Mouse (Mus musculus): ENCODE data around the gene Gm128. TPM values are rescaled to one million over a fixed set of nuclear protein-coding genes. Genes with fewer than 3 reads are reported as not detected.

Gene Gm128
- polyA plus RNA-seq, 1 experiment from 2014 or later = 0.21 TPM

DNA sequence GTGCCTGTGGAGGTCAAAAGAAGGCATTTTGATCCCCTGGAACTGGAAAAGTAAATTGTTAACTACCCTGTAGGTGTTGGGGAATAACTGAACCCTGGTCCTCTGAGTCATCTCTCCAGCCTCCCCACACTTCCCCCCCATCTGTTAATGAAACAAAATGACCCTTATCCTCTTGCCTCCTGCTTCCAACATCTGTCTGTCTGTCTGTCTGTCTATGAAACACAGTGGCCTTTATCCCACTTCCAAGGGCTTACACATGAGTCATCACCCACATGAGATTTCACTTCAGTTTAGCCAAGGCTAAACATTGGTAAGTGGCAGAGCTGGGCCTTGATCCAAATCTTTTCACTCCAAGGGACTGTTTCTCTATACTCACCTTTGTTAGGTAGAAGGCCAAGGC, 26.5 kb upstream of the Gm128 start:
- Histone ChIP-seq H3K27me3 (ENCODE audit: control insufficient read depth, insufficient read depth, low read length) (no peaks in the 10 kb centered on the region), H3K9me3 (ENCODE audit: control insufficient read depth, low read length) (no peaks in the 10 kb centered on the region), H3K4me2 (replicated peaks; ENCODE audit: low read depth) (no peak overlapping the region), H3K4me3 (ENCODE audit: low read depth, low read length) (no peak overlapping the region), H3K4me1 (replicated peaks; ENCODE audit: control insufficient read depth, insufficient read depth) (no peaks in the 10 kb centered on the region), H3K9ac (ENCODE audit: low read length) (no peak overlapping the region), H3K27ac (replicated peaks) (no peak overlapping the region; the same call in 1 of the 2 replicates), H3K36me3 (ENCODE audit: control insufficient read depth, insufficient read depth, low read length) (no peaks in the 10 kb centered on the region; the same call in 1 of the 2 replicates)
- no peak for TF ChIP-seq EP300 (optimal IDR thresholded peaks at IDR 0.05)
- TF ChIP-seq CTCF (IDR thresholded peaks at IDR 0.05; ENCODE audit: low read depth) = no peak
- DNase-seq (ENCODE audit: low spot score) = no peak
- ATAC-seq (ENCODE audit: low FRiP score, low TSS enrichment) = no peak

DNA sequence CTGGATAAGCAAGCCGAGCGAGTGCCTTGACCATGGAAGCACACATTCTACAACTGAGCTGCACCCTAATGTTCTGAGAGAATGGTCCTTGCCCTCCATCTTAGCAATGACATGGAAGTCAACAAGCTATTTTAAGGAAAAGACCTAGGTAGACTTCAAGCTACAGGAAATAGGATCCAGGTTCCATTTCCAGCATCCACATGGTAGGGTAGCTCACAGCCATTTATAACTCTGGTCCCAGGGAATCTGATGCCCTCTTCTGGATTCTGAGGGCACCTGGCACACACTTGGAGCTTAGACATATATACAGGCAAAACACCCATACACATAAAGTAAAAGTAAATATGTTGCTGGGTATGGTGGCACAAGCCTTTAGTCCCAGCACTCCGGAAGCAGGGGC, 24.7 kb upstream of the Gm128 start:
- Histone ChIP-seq H3K36me3 (ENCODE audit: control insufficient read depth, insufficient read depth, low read length) (no peaks in the 10 kb centered on the region; the same call in 1 of the 2 replicates), H3K27ac (replicated peaks) (no peak overlapping the region), H3K27me3 (ENCODE audit: control insufficient read depth, insufficient read depth, low read length) (no peaks in the 10 kb centered on the region), H3K9me3 (ENCODE audit: control insufficient read depth, low read length) (no peaks in the 10 kb centered on the region), H3K4me2 (replicated peaks; ENCODE audit: low read depth) (no peak overlapping the region), H3K9ac (ENCODE audit: low read length) (no peak overlapping the region), H3K4me1 (replicated peaks; ENCODE audit: control insufficient read depth, insufficient read depth) (no peaks in the 10 kb centered on the region), H3K4me3 (ENCODE audit: low read depth, low read length) (no peak overlapping the region)
- no peak for TF ChIP-seq EP300 (optimal IDR thresholded peaks at IDR 0.05)
- TF ChIP-seq CTCF (IDR thresholded peaks at IDR 0.05; ENCODE audit: low read depth) = peak; percentile 17; the same call in 1 of the 2 replicates
- no peak for ATAC-seq (ENCODE audit: low FRiP score, low TSS enrichment)
- no peak for DNase-seq (ENCODE audit: low spot score)
- WGBS = 94% methylated on average over 3 of the region's 3 CpGs

DNA sequence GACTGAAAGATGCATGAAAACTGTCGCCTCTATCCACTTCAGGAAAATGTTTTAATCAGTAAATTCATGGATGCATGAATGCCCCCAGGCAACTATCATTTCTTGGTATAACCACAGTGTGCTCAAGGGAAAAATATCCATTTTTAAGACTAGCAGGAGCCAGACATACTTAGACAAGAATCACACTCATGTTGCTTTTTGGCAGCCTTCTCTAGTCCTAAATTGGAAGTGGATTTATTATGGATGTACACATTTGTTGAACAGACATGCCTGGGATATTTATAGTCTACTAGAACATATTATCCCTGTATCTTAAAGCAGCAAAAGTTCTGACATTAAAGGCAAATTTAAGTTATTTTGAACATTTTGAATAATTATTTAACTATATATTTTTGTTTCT, 23.3 kb upstream of the Gm128 start:
- WGBS = 77% methylated on average over 1 of the region's 1 CpGs
- no peak overlapping the region for H3K4me2 ChIP-seq (replicated peaks; ENCODE audit: low read depth)

DNA sequence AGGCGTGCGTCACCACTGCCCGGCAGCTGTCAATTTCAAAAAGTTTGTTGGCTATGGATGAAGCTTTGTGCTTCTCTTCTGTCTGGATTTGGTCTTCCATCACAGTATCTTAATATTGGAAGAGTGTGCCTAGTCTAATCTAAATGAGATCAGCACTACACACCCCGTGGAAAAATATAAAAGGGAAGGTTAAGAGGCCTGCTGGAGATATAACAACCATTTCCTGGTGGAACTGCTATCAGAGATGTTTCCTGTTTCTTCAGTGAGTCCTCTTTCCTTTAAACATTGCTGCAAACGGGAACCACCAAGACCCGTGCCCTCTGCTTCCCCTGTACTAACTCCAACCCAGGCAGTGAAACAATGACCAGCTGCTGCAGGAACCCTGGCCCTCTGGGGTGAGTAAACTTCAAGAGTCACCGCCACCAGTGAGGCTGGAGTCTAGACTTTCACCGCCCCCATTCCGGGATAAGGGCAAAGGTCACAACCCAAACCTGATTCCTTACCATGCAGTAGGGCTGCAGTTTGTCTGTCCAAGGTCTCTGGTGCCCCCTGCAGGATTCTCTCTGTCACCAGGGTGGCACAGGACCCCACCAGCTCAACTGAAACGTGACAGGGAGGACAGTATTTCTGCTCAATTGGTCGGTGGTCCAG, 21.8 kb upstream of the Gm128 start:
- 48% methylated on average over 11 of the region's 11 CpGs for WGBS
- Histone ChIP-seq H3K4me3 (ENCODE audit: low read depth, low read length) (no peak overlapping the region), H3K9me3 (ENCODE audit: control insufficient read depth, low read length) (no peaks in the 10 kb centered on the region), H3K27ac (replicated peaks) (0 out of 2 replicates have a peak overlapping the region, but pooled peaks have one; percentile 30), H3K4me1 (replicated peaks; ENCODE audit: control insufficient read depth, insufficient read depth) (no peaks in the 10 kb centered on the region), H3K27me3 (ENCODE audit: control insufficient read depth, insufficient read depth, low read length) (no peaks in the 10 kb centered on the region), H3K36me3 (ENCODE audit: control insufficient read depth, insufficient read depth, low read length) (peaks cover 2% of the 10 kb centered on the region; the same call in 1 of the 2 replicates), H3K9ac (ENCODE audit: low read length) (no peak overlapping the region), H3K4me2 (replicated peaks; ENCODE audit: low read depth) (no peak overlapping the region)
- peak; percentile 84 for TF ChIP-seq CTCF (IDR thresholded peaks at IDR 0.05; ENCODE audit: low read depth)
- no peak for TF ChIP-seq EP300 (optimal IDR thresholded peaks at IDR 0.05)
- DNase-seq (ENCODE audit: low spot score) (peak; percentile 80), ATAC-seq (ENCODE audit: low FRiP score, low TSS enrichment) (peak; percentile 66)

More for the DNA sequence above, 23.3 kb upstream of the Gm128 start:
- no peak overlapping the region for H3K4me3 ChIP-seq (ENCODE audit: low read depth, low read length)
- DNase-seq (ENCODE audit: low spot score) (no peak), ATAC-seq (ENCODE audit: low FRiP score, low TSS enrichment) (no peak)
- no peak for TF ChIP-seq CTCF (IDR thresholded peaks at IDR 0.05; ENCODE audit: low read depth)
- TF ChIP-seq EP300 (optimal IDR thresholded peaks at IDR 0.05) = no peak
- H3K4me1 ChIP-seq (replicated peaks; ENCODE audit: control insufficient read depth, insufficient read depth) = no peaks in the 10 kb centered on the region
- no peak overlapping the region for H3K9ac ChIP-seq (ENCODE audit: low read length)
- no peak overlapping the region for H3K27ac ChIP-seq (replicated peaks)
- H3K36me3 ChIP-seq (ENCODE audit: control insufficient read depth, insufficient read depth, low read length) = peaks cover 2% of the 10 kb centered on the region; the same call in 1 of the 2 replicates
- no peaks in the 10 kb centered on the region for H3K9me3 ChIP-seq (ENCODE audit: control insufficient read depth, low read length)
- no peaks in the 10 kb centered on the region for H3K27me3 ChIP-seq (ENCODE audit: control insufficient read depth, insufficient read depth, low read length)

DNA sequence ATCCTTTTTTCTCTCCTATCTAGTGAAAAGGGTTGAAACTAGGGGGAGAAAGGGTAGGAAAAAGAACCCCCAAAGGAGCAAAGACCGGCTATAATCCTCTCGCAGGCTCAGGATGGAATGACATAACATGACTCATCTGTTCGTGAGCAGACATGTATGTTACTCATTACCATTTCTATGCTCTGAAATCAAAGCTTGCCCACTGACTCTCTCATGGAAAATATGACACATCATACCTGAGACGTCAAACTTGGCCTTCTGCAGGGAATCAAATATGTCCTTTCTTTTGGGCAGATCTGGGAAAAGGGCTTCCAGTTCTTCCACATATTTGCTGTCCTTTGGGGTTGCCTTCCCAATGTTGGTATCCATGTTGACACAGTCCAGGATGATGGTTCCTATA, 20.6 kb upstream of the Gm128 start:
- H3K27me3 ChIP-seq (ENCODE audit: control insufficient read depth, insufficient read depth, low read length) = no peaks in the 10 kb centered on the region
- H3K9ac ChIP-seq (ENCODE audit: low read length) = no peak overlapping the region
- H3K36me3 ChIP-seq (ENCODE audit: control insufficient read depth, insufficient read depth, low read length) = peaks cover 5% of the 10 kb centered on the region; the same call in 1 of the 2 replicates
- WGBS = 77% methylated on average over 4 of the region's 4 CpGs
- H3K4me3 ChIP-seq (ENCODE audit: low read depth, low read length) = no peak overlapping the region
- TF ChIP-seq CTCF (IDR thresholded peaks at IDR 0.05; ENCODE audit: low read depth) (no peak), EP300 (optimal IDR thresholded peaks at IDR 0.05) (no peak)
- no peak for DNase-seq (ENCODE audit: low spot score)
- ATAC-seq (ENCODE audit: low FRiP score, low TSS enrichment) = no peak
- H3K4me2 ChIP-seq (replicated peaks; ENCODE audit: low read depth) = no peak overlapping the region
- no peak overlapping the region for H3K27ac ChIP-seq (replicated peaks)
- H3K9me3 ChIP-seq (ENCODE audit: control insufficient read depth, low read length) = no peaks in the 10 kb centered on the region
- H3K4me1 ChIP-seq (replicated peaks; ENCODE audit: control insufficient read depth, insufficient read depth) = no peaks in the 10 kb centered on the region

DNA sequence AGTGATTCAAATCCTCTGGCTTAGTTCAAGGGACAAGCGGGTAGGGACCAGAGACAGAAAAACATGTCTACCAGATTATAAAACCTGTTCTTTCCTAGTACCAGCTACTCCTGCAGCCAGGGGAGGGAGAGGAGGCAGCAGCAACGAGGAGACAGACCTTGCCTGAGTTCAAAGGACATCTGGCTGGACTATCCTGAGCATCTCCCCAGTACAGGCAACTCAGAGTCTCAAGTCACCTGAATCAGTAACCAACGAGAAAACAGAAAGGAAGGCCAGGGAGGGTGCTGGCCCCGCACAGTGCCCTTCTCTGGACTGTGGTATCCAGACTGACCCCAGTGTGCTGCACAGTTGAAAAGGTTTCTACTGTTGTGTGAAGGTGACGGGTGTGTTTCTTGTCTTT, 15.5 kb upstream of the Gm128 start:
- H3K27ac ChIP-seq (replicated peaks) = no peak overlapping the region
- TF ChIP-seq EP300 (optimal IDR thresholded peaks at IDR 0.05) (no peak), CTCF (IDR thresholded peaks at IDR 0.05; ENCODE audit: low read depth) (no peak)
- no peaks in the 10 kb centered on the region for H3K4me1 ChIP-seq (replicated peaks; ENCODE audit: control insufficient read depth, insufficient read depth)
- DNase-seq (ENCODE audit: low spot score) = no peak
- no peaks in the 10 kb centered on the region for H3K27me3 ChIP-seq (ENCODE audit: control insufficient read depth, insufficient read depth, low read length)
- no peak for ATAC-seq (ENCODE audit: low FRiP score, low TSS enrichment)
- H3K9me3 ChIP-seq (ENCODE audit: control insufficient read depth, low read length) = no peaks in the 10 kb centered on the region
- H3K36me3 ChIP-seq (ENCODE audit: control insufficient read depth, insufficient read depth, low read length) = peaks cover 15% of the 10 kb centered on the region; the same call in 1 of the 2 replicates
- H3K4me2 ChIP-seq (replicated peaks; ENCODE audit: low read depth) = no peak overlapping the region
- H3K9ac ChIP-seq (ENCODE audit: low read length) = no peak overlapping the region
- WGBS = 80% methylated on average over 5 of the region's 5 CpGs
- no peak overlapping the region for H3K4me3 ChIP-seq (ENCODE audit: low read depth, low read length)

Data from stomach, postnatal 0 days (tissue).